9 mouse cellular contexts compared by ENCODE assay signal in genomic region chr7:87113654-87114053, GRCm38 (mm10).
DNase-seq lines count a peak whose midpoint lies in the region; ATAC-seq and TF ChIP-seq lines count a peak whose summit lies in the region.
"Had no signal": no experiment of that assay in that cellular context is flagged by ENCODE, and none has a peak within 500 bp of the region (broad histone marks: within the 10 kb centered on the region; RNA-seq: fewer than 3 reads in every experiment).

No protein-coding gene starts in this region.

- intact Hi-C loops in heart, postnatal 14 days (cut with DNase I): loop anchor here (5.0 kb wide), 1 partner anchor 299 kb away; no protein-coding TSS in a partner anchor
- intact Hi-C loops in left cerebral cortex, postnatal 25 days (cut with DNase I): loop anchor here (10.0 kb wide), 2 partner anchors 1431 to 1931 kb away; no protein-coding TSS in a partner anchor

- in situ Hi-C loops in ES-E14 (cut with MboI; ENCODE audit: low sequenced_read_pairs in 2 of 2, unreplicated experiment in 2 of 2): loop anchor here in 1 of 2 experiments (25.0 kb wide), 1 partner anchor 174 kb away; no protein-coding TSS in a partner anchor

- no peak overlapping the region for H3K9ac ChIP-seq in heart, embryonic 11.5 days (ENCODE audit: low read depth, low read length)
- H3K9ac ChIP-seq in ES-E14 (ENCODE audit: insufficient read depth, low read depth, low read length, poor library complexity, severe bottlenecking): no peak overlapping the region
- no peak overlapping the region for H3K9ac ChIP-seq in hindbrain, embryonic 11.5 days (ENCODE audit: low read depth, low read length)
- H3K9ac ChIP-seq: limb, embryonic 13.5 days had no signal

- no peaks in the 10 kb centered on the region for H3K36me3 ChIP-seq in heart, embryonic 11.5 days (ENCODE audit: control insufficient read depth, insufficient read depth, low read length)
- H3K36me3 ChIP-seq in ES-E14 (ENCODE audit: control insufficient read depth, insufficient read depth, low read length, poor library complexity, severe bottlenecking): no peaks in the 10 kb centered on the region
- no peaks in the 10 kb centered on the region for H3K36me3 ChIP-seq in hindbrain, embryonic 11.5 days (ENCODE audit: control insufficient read depth, insufficient read depth, low read length)
- H3K36me3 ChIP-seq: limb, embryonic 13.5 days had no signal

- DNase-seq in heart, postnatal 14 days: peak; percentile 1 to 25
- DNase-seq in ES-E14 (ENCODE audit: low read depth, low spot score): peak; percentile 38
- peak; percentile 18 for DNase-seq in c-Kit-positive CD71-positive TER-119-positive erythroid progenitor cells, embryonic 14.5 days (ENCODE audit: low spot score)
- DNase-seq in hindbrain, embryonic 11.5 days (ENCODE audit: low spot score): peak; percentile 84
- peak; percentile 51 to 59 for DNase-seq in left cerebral cortex, postnatal 25 days (ENCODE audit: low spot score in 2 of 2)
- DNase-seq in right cerebral cortex, postnatal 14 days: peak; percentile 45
- no peak for DNase-seq in gastrocnemius, adult 8-10 months (ENCODE audit: low spot score in 2 of 2)

- no peaks in the 10 kb centered on the region for H3K27me3 ChIP-seq in heart, embryonic 11.5 days (ENCODE audit: control insufficient read depth, insufficient read depth, low read length)
- H3K27me3 ChIP-seq in hindbrain, embryonic 11.5 days (ENCODE audit: control insufficient read depth, insufficient read depth, low read length): no peaks in the 10 kb centered on the region
- H3K27me3 ChIP-seq: limb, embryonic 13.5 days had no signal

- no peaks in the 10 kb centered on the region; the same call in 1 of the 2 replicates for H3K9me3 ChIP-seq in heart, embryonic 11.5 days (replicated peaks; ENCODE audit: control insufficient read depth, low read length)
- H3K9me3 ChIP-seq in ES-E14 (ENCODE audit: control insufficient read depth, insufficient read depth, low read depth, low read length): no peaks in the 10 kb centered on the region
- H3K9me3 ChIP-seq in hindbrain, embryonic 11.5 days (ENCODE audit: control insufficient read depth, low read length): no peaks in the 10 kb centered on the region
- H3K9me3 ChIP-seq: limb, embryonic 13.5 days had no signal

- H3K4me1 ChIP-seq in heart, embryonic 11.5 days (ENCODE audit: control insufficient read depth, insufficient read depth, low read length): no peaks in the 10 kb centered on the region
- H3K4me1 ChIP-seq in ES-E14 (ENCODE audit: control insufficient read depth in 2 of 2, insufficient read depth in 2 of 2, low read length in 2 of 2, poor library complexity in 1 of 2): no peaks in the 10 kb centered on the region
- H3K4me1 ChIP-seq in hindbrain, embryonic 11.5 days (replicated peaks; ENCODE audit: control insufficient read depth, insufficient read depth, low read length): no peaks in the 10 kb centered on the region
- H3K4me1 ChIP-seq: limb, embryonic 13.5 days had no signal

- 7% methylated on average over 4 of the region's 4 CpGs for WGBS in heart, embryonic 11.5 days (ENCODE audit: insufficient replicate concordance)
- WGBS in hindbrain, embryonic 11.5 days: 11% methylated on average over 4 of the region's 4 CpGs

- no peak overlapping the region for H3K4me3 ChIP-seq in heart, embryonic 11.5 days (ENCODE audit: low read depth, low read length)
- no peak overlapping the region for H3K4me3 ChIP-seq in ES-E14 (ENCODE audit: insufficient read depth in 1 of 2, low read depth in 1 of 2, low read length in 2 of 2, poor library complexity in 1 of 2, severe bottlenecking in 1 of 2)
- H3K4me3 ChIP-seq in hindbrain, embryonic 11.5 days (ENCODE audit: low read depth, low read length): no peak overlapping the region
- H3K4me3 ChIP-seq: limb, embryonic 13.5 days had no signal

- no peak for ATAC-seq in heart, embryonic 11.5 days (replicated peaks; ENCODE audit: insufficient number of reproducible peaks, low FRiP score, low TSS enrichment)
- ATAC-seq in hindbrain, embryonic 11.5 days (ENCODE audit: low FRiP score): peak; percentile 33; the same call in 1 of the 2 replicates

- H3K27ac ChIP-seq in heart, embryonic 11.5 days (ENCODE audit: low read depth, low read length): no peak overlapping the region
- no peak overlapping the region for H3K27ac ChIP-seq in ES-E14 (ENCODE audit: insufficient read depth, low read depth, low read length, poor library complexity, severe bottlenecking)
- H3K27ac ChIP-seq in hindbrain, embryonic 11.5 days (ENCODE audit: low read depth, low read length): no peak overlapping the region
- H3K27ac ChIP-seq: limb, embryonic 13.5 days had no signal

- no peak overlapping the region for H3K4me2 ChIP-seq in heart, embryonic 11.5 days
- H3K4me2 ChIP-seq in hindbrain, embryonic 11.5 days (replicated peaks; ENCODE audit: low read depth, low read length): no peak overlapping the region
- H3K4me2 ChIP-seq: limb, embryonic 13.5 days had no signal

TF ChIP-seq in ES-E14, 5 proteins besides CTCF, POLR2A, EP300 and RAD21:
- peak; percentile 22; the same call in 1 of the 2 replicates for TF ChIP-seq ZC3H11A (IDR thresholded peaks at IDR 0.05; ENCODE audit: borderline replicate concordance, low read depth, low read length)
- no peak for TF ChIP-seq CHD2 (IDR thresholded peaks at IDR 0.05; ENCODE audit: low read depth, low read length)

Comparison
In these comparisons a context has a peak if more than half of its experiments do, and no peak if none do; other contexts are left out.
1. DNase-seq: peak in heart, postnatal 14 days (2 of 2), ES-E14 (single experiment), c-Kit-positive CD71-positive TER-119-positive erythroid progenitor cells, embryonic 14.5 days (single experiment), hindbrain, embryonic 11.5 days (single experiment), left cerebral cortex, postnatal 25 days (2 of 2) and right cerebral cortex, postnatal 14 days (single experiment); none in gastrocnemius, adult 8-10 months (0 of 2).